Mouse (Mus musculus) neural tube, embryonic 14.5 days (tissue): Measurements from ENCODE around the gene Bmp2k. TPM values are rescaled to one million over a fixed set of nuclear protein-coding genes. Genes with fewer than 3 reads are reported as not detected.

ENCODE experiments used
- ATAC-seq: fragments of 200-750 bp; cut with Nextera tagmentation; 2 replicates; pipeline ENCODE4 v1.8.0; 2017; ENCODE audit warnings: low read depth, mild to moderate bottlenecking, moderate TSS enrichment, moderate library complexity
- H3K27ac ChIP-seq: fragments of 300-500 bp; sonication (generic); 2 replicates; pipeline ENCODE4 v1.5.1; 2014; ENCODE audit warnings: low read depth, mild to moderate bottlenecking, control low read depth, low read length, moderate library complexity, mixed read lengths
- H3K27me3 ChIP-seq: fragments of 300-500 bp; sonication (generic); 2 replicates; pipeline ENCODE4 v1.6.1; 2014; ENCODE audit warnings: low read length; ENCODE audit not compliant: control insufficient read depth, insufficient read depth
- H3K36me3 ChIP-seq: fragments of 300-500 bp; sonication (generic); 2 replicates; pipeline ENCODE4 v1.6.1; 2014; ENCODE audit warnings: low read length, mixed read lengths; ENCODE audit not compliant: control insufficient read depth, insufficient read depth
- H3K4me1 ChIP-seq: fragments of 300-500 bp; sonication (generic); 2 replicates; pipeline ENCODE4 v1.6.1; 2014; ENCODE audit warnings: low read length; ENCODE audit not compliant: control insufficient read depth, insufficient read depth
- H3K4me2 ChIP-seq: fragments of 300-500 bp; sonication (generic); 2 replicates; pipeline ENCODE4 v1.6.1; 2014; ENCODE audit warnings: mild to moderate bottlenecking, low read depth, low read length, control low read depth
- H3K4me3 ChIP-seq: fragments of 300-500 bp; sonication (generic); 2 replicates; pipeline ENCODE4 v1.5.1; 2014; ENCODE audit warnings: low read depth, low read length, control low read depth, mixed read lengths
- H3K9ac ChIP-seq: fragments of 300-500 bp; sonication (generic); replicated peaks from 2 replicates; pipeline ENCODE4 v1.6.1; 2014; ENCODE audit warnings: low read depth, mild to moderate bottlenecking, control low read depth, low read length, mixed read lengths
- H3K9me3 ChIP-seq: fragments of 300-500 bp; sonication (generic); 2 replicates; pipeline ENCODE4 v1.6.1; 2016; ENCODE audit warnings: low read length; ENCODE audit not compliant: control insufficient read depth
- WGBS: fragments of 180-500 bp; shearing (Covaris S2); extraction: QIAGEN DNeasy Blood & Tissue Kit; methylation state at CpG from one replicate; pipeline ENCODE4 v1.1.7; 2014; 5-methylcytosine and 5-hydroxymethylcytosine counted together
- polyA plus RNA-seq: library from polyadenylated mRNA; unstranded; fragments of >200 nt; fragmentation: Nextera tagmentation; extraction: Ambion mirVana; gene quantifications from 2 replicates; pipeline ENCODE4 v1.2.1, GENCODE M21; 2014

The Bmp2k gene
- polyA plus RNA-seq, 1 experiment from 2014 or later = 8.4 TPM

DNA sequence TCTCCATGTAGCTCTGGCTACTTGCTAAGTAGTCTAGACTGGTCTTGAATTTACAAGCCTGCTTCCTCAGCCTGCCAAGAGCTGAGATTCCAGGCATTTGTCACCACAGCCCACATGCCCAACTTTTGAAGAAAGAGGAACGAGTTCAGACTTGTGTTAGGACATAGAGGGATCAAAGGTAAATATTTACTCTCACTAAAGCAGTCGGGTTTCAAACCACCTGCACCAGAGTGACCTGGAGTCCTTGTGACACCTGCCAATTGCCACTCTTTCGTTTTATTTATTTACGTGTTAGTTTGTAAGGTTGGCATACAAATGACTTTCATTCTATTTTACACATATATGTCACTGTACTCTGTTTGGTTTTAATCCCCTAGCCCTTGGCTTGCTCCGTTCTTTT is 36.4 kb upstream of the Bmp2k start:
- no peak overlapping the region for H3K9ac ChIP-seq
- H3K4me3 ChIP-seq = no peak overlapping the region
- no peaks in the 10 kb centered on the region for H3K4me1 ChIP-seq
- H3K27ac ChIP-seq = no peak overlapping the region
- H3K36me3 ChIP-seq = no peaks in the 10 kb centered on the region
- 87% methylated on average over 5 of the region's 5 CpGs for WGBS
- H3K27me3 ChIP-seq = no peaks in the 10 kb centered on the region
- no peaks in the 10 kb centered on the region for H3K9me3 ChIP-seq
- ATAC-seq = no peak
- no peak overlapping the region for H3K4me2 ChIP-seq

DNA sequence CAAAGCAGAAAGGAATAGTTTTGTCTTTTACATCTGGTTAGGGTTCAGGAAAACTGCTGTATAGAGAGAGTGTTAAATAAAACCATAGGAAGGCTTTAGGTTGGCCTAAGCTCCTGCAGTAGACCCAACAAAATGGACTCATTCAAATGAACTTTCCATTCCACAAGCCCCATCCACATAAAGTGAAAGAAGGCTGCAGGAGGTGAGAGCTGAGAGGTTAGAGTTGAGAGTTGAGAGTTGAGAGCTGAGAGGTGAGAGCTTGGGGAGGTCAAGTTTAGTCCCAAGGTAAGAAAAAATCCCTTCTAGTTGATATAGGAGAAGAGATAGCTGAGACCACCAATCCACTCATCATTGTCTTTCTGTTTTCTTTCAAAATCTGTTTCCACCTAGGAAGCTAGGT is 35.6 kb upstream of the Bmp2k start:
- Histone ChIP-seq H3K4me1 (no peaks in the 10 kb centered on the region), H3K9ac (no peak overlapping the region), H3K4me2 (no peak overlapping the region), H3K27ac (no peak overlapping the region), H3K36me3 (no peaks in the 10 kb centered on the region), H3K9me3 (no peaks in the 10 kb centered on the region), H3K27me3 (no peaks in the 10 kb centered on the region), H3K4me3 (no peak overlapping the region)
- no peak for ATAC-seq

DNA sequence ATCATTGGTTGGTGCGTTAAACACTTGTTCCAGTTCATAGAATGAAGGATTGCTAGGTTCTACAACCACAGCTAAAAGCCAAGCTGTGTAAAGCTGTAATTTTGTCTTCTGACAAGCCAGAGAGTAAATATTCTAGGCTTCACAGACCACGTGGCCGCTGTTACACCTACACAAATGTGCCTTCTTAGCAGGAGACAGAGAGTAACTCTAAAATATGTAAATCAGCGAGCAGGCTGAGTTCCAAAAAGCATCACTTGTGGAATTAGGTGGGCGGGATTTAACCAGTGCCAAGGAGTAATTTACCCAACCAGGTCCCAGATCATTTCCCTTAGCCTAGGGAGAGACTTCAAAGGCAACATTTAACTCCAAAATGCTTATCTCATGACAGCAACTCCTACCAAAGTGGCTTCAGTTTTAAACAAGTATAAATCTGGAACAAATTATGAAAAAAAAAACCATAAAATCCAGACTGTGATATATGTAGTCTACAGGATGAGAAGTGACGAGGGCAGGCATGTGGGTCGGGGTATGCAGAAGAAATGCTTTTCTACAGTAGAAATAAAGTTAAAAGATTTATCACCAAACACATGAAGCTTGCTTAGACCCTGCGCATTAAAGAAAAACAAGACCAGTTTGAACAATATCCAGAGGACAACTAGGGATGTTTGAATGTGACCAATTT is 35.1 kb upstream of the Bmp2k start:
- Histone ChIP-seq H3K4me1 (no peaks in the 10 kb centered on the region), H3K9me3 (no peaks in the 10 kb centered on the region), H3K27me3 (no peaks in the 10 kb centered on the region), H3K4me2 (no peak overlapping the region), H3K9ac (no peak overlapping the region), H3K27ac (no peak overlapping the region), H3K36me3 (no peaks in the 10 kb centered on the region), H3K4me3 (no peak overlapping the region)
- ATAC-seq = no peak
- 69% methylated on average over 8 of the region's 8 CpGs for WGBS

DNA sequence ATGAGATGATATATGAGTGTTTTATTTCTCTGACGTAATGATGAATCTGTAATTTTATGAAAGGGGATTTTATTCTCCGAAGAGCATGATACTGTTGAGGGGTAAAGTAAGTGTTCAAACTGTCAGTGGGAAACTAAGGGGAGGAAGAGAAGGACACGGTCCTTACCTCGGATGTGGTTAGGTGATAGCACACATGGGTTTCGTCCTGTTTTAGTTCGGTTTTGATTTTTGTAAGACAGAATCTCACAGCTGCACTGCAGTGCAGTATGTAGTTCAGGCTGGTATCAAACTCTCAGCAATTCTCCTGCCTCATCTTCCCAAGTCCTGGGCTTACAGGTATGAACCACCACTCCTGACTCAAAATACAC is 34.6 kb upstream of the Bmp2k start:
- no peaks in the 10 kb centered on the region for H3K9me3 ChIP-seq
- ATAC-seq = no peak
- H3K4me2 ChIP-seq = no peak overlapping the region
- no peak overlapping the region for H3K9ac ChIP-seq
- H3K36me3 ChIP-seq = no peaks in the 10 kb centered on the region
- no peaks in the 10 kb centered on the region for H3K4me1 ChIP-seq
- no peak overlapping the region for H3K27ac ChIP-seq
- 85% methylated on average over 6 of the region's 6 CpGs for WGBS
- no peaks in the 10 kb centered on the region for H3K27me3 ChIP-seq
- H3K4me3 ChIP-seq = no peak overlapping the region

DNA sequence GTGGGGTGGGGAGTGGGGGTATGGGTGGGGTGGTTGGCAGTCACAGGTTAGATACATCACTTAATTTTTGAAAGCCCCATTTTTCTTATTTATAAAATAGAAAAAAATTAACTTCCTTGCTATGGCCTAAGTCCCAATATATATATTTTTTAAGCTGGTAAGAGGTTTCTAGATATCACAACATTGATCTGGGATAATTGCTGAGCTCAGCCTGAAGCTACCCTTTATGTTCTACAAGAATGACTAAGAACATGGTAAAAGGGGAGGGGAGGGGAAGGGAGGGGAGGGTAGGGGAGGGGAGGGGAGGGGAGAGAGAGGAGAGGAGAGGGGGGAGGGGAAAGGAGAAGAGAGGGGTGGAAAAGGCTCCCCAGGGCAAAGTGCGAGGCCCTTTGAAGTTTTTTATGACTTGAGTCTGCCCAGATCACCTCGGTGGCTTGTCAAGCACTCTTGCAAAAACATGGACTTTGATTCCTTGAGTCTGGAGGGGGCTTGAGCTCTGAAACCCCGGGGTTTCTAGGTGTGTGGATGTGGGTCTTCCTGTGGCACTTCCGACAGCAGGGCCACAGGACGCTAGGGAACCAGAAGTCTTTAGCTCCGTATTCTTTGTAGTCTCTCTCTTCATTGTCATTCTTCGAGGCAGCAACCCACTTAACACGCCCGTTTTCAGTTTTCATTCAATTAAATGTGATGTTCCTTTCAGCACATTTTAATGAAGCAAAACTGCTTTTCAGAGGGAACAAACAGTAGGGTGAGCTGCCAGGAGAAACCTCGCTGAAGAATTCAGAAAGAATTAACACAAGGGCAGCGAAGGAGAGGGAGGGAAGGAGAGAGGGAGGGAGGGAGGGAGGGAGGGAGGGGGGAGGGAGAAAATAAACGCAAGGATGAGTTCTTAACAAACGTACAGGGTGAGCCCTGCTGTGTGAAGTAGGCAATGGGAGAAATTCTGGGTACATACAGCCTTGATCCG is 33.1 kb upstream of the Bmp2k start:
- Histone ChIP-seq H3K4me1 (no peaks in the 10 kb centered on the region), H3K4me3 (no peak overlapping the region), H3K36me3 (no peaks in the 10 kb centered on the region), H3K27ac (no peak overlapping the region), H3K9ac (no peak overlapping the region), H3K27me3 (no peaks in the 10 kb centered on the region), H3K9me3 (no peaks in the 10 kb centered on the region), H3K4me2 (peak overlapping the region; percentile 29)
- 1% methylated on average over 14 of the region's 14 CpGs for WGBS
- peak; percentile 54; the same call in 1 of the 2 replicates for ATAC-seq

DNA sequence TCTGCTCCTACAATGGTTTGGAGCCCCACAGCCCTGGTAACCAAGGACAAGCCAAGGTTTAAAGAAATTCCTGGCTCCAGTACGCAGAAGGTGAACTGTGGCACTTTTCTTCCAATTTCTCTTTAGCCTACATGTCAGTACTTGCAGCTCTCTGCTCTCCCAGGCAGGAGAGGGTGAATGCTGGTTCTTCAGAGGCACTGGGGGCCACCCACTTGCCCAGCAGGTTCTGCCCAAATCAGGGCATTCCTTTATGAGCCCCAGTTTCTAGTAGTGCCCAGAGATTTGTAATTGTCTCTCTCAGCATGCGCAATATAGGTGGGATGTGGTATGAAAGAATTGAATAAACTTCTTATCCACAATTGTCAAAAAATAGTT is 32.5 kb upstream of the Bmp2k start:
- Histone ChIP-seq H3K4me3 (no peak overlapping the region), H3K9ac (no peak overlapping the region), H3K36me3 (no peaks in the 10 kb centered on the region), H3K27ac (no peak overlapping the region), H3K9me3 (no peaks in the 10 kb centered on the region), H3K4me1 (no peaks in the 10 kb centered on the region), H3K4me2 (peak overlapping the region; percentile 29; the same call in 1 of the 2 replicates), H3K27me3 (no peaks in the 10 kb centered on the region)
- ATAC-seq = 0 out of 2 replicates have a peak, but pooled peaks have one; percentile 9
- WGBS = 42% methylated on average over 2 of the region's 2 CpGs

DNA sequence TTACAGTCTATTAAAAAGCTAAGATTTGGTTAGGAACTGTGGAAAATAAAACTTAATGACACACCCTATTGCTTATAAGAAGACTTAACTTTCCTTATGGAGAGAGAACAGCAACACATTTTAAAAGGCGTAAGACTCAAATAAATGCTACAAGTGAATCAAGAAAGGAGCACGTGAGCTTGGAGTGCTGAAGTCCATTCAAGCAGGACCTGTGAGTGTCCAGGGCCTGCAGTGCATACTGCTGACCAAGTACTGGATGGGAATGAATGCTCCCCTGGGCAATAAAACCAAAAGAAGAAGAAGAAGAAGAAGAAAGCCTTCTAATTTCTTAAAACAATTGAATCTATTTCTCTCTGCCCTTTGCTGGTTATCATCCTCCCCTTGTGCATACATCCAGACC is 32.0 kb upstream of the Bmp2k start:
- H3K27ac ChIP-seq = no peak overlapping the region
- H3K36me3 ChIP-seq = no peaks in the 10 kb centered on the region
- H3K4me1 ChIP-seq = no peaks in the 10 kb centered on the region
- no peak overlapping the region for H3K4me2 ChIP-seq
- H3K9me3 ChIP-seq = no peaks in the 10 kb centered on the region
- H3K9ac ChIP-seq = no peak overlapping the region
- ATAC-seq = no peak
- H3K4me3 ChIP-seq = no peak overlapping the region
- H3K27me3 ChIP-seq = no peaks in the 10 kb centered on the region
- 71% methylated on average over 2 of the region's 2 CpGs for WGBS

DNA sequence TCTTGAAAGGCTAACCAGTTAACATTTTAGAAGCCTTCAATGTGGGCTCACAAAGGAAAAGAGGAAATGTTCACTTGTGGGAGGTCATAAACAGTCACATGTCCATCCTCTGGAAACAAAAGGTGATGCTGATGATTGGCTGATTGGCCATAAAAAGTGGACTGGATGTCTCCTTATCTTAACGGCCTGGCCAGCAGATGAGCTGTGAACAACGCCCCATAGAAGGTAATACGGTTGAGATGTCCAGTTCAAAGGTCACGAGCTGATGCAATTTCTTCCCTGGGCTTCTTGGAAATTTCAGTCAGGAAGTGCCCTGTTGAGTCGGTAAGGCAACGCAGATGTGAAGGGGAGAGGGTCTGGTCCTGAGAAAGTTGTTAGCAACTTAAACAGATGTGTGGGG is 28.9 kb upstream of the Bmp2k start:
- no peak overlapping the region for H3K27ac ChIP-seq
- no peaks in the 10 kb centered on the region for H3K36me3 ChIP-seq
- no peak for ATAC-seq
- 6% methylated on average over 6 of the region's 6 CpGs for WGBS
- no peaks in the 10 kb centered on the region for H3K4me1 ChIP-seq
- no peak overlapping the region for H3K4me2 ChIP-seq
- H3K9ac ChIP-seq = no peak overlapping the region
- H3K27me3 ChIP-seq = no peaks in the 10 kb centered on the region
- H3K4me3 ChIP-seq = no peak overlapping the region
- H3K9me3 ChIP-seq = no peaks in the 10 kb centered on the region

DNA sequence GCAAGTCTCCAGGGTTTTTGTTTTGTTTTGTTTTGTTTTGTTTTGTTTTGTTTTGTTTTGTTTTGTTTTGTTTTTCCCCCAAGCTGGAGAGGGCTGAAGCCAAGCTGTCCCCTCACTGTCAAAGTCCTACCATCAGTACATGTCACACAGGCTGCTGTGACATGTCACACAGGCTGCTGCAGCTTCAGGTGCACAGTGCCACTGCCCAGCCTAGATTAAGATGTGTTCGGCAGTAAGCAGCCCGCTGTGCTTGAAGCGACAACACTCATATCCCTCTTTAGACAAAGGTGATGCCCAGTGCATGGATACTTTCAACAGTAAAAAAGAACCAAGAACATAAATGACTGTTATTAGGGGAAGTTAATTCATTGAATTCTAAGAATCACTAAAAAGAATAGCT is 28.5 kb upstream of the Bmp2k start:
- Histone ChIP-seq H3K9me3 (no peaks in the 10 kb centered on the region), H3K4me1 (no peaks in the 10 kb centered on the region), H3K27me3 (no peaks in the 10 kb centered on the region), H3K9ac (no peak overlapping the region), H3K4me2 (no peak overlapping the region), H3K36me3 (no peaks in the 10 kb centered on the region), H3K27ac (no peak overlapping the region), H3K4me3 (no peak overlapping the region)
- WGBS = 44% methylated on average over 3 of the region's 3 CpGs
- no peak for ATAC-seq
